Mouse (Mus musculus): Measurements from ENCODE around the gene Tox2. TPM values are rescaled to one million over a fixed set of nuclear protein-coding genes. Genes with fewer than 3 reads are reported as not detected.
A peak's percentile ranks its signal among the peaks of the same experiment; 100 is the strongest.

Gene Tox2
- polyA plus RNA-seq, 1 experiment: 0.67 TPM

GRCm38 (mm10) chr2:163347517-163348184, 144.7 kb downstream of the Tox2 start:
- 82% methylated on average over 8 of the region's 8 CpGs for WGBS
- no peak for TF ChIP-seq CTCF (IDR thresholded peaks at IDR 0.05; ENCODE audit: control insufficient read depth, insufficient read depth, low read length)
- no peak for TF ChIP-seq POLR2A (IDR thresholded peaks at IDR 0.05; ENCODE audit: borderline replicate concordance, control insufficient read depth, low read depth, low read length)
- Histone ChIP-seq H3K4me3 (replicated peaks; ENCODE audit: control insufficient read depth, low read depth, low read length) (no peak overlapping the region), H3K27ac (ENCODE audit: control insufficient read depth, insufficient read depth, low read depth, low read length, poor library complexity) (no peak overlapping the region), H3K4me1 (ENCODE audit: control insufficient read depth, insufficient read depth, low read length) (no peaks in the 10 kb centered on the region)

- H3K27ac ChIP-seq (ENCODE audit: control insufficient read depth, insufficient read depth, low read depth, low read length, poor library complexity): no peak overlapping the region
- 72% methylated on average over 7 of the region's 7 CpGs for WGBS
- TF ChIP-seq POLR2A (IDR thresholded peaks at IDR 0.05; ENCODE audit: borderline replicate concordance, control insufficient read depth, low read depth, low read length) (no peak), CTCF (IDR thresholded peaks at IDR 0.05; ENCODE audit: control insufficient read depth, insufficient read depth, low read length) (no peak)
- no peaks in the 10 kb centered on the region for H3K4me1 ChIP-seq (ENCODE audit: control insufficient read depth, insufficient read depth, low read length)
- no peak overlapping the region for H3K4me3 ChIP-seq (replicated peaks; ENCODE audit: control insufficient read depth, low read depth, low read length)
These were observed 145.8 kb downstream of the Tox2 start for GRCm38 (mm10) chr2:163348677-163349076.

GRCm38 (mm10) chr2:163349411-163349810, 146.5 kb downstream of the Tox2 start:
- 68% methylated on average over 9 of the region's 9 CpGs for WGBS
- TF ChIP-seq POLR2A (IDR thresholded peaks at IDR 0.05; ENCODE audit: borderline replicate concordance, control insufficient read depth, low read depth, low read length): no peak
- TF ChIP-seq CTCF (IDR thresholded peaks at IDR 0.05; ENCODE audit: control insufficient read depth, insufficient read depth, low read length): no peak
- Histone ChIP-seq H3K4me3 (replicated peaks; ENCODE audit: control insufficient read depth, low read depth, low read length) (no peak overlapping the region), H3K4me1 (ENCODE audit: control insufficient read depth, insufficient read depth, low read length) (no peaks in the 10 kb centered on the region), H3K27ac (ENCODE audit: control insufficient read depth, insufficient read depth, low read depth, low read length, poor library complexity) (no peak overlapping the region)

GRCm38 (mm10) chr2:163350443-163350842, 147.5 kb downstream of the Tox2 start:
- H3K27ac ChIP-seq (ENCODE audit: control insufficient read depth, insufficient read depth, low read depth, low read length, poor library complexity): no peak overlapping the region
- TF ChIP-seq POLR2A (IDR thresholded peaks at IDR 0.05; ENCODE audit: borderline replicate concordance, control insufficient read depth, low read depth, low read length) (no peak), CTCF (IDR thresholded peaks at IDR 0.05; ENCODE audit: control insufficient read depth, insufficient read depth, low read length) (no peak)
- no peak overlapping the region for H3K4me3 ChIP-seq (replicated peaks; ENCODE audit: control insufficient read depth, low read depth, low read length)
- H3K4me1 ChIP-seq (ENCODE audit: control insufficient read depth, insufficient read depth, low read length): no peaks in the 10 kb centered on the region
- 42% methylated on average over 5 of the region's 5 CpGs for WGBS

- Histone ChIP-seq H3K4me3 (replicated peaks; ENCODE audit: control insufficient read depth, low read depth, low read length) (no peak overlapping the region), H3K27ac (ENCODE audit: control insufficient read depth, insufficient read depth, low read depth, low read length, poor library complexity) (no peak overlapping the region), H3K4me1 (ENCODE audit: control insufficient read depth, insufficient read depth, low read length) (no peaks in the 10 kb centered on the region)
- TF ChIP-seq POLR2A (IDR thresholded peaks at IDR 0.05; ENCODE audit: borderline replicate concordance, control insufficient read depth, low read depth, low read length) (no peak), CTCF (IDR thresholded peaks at IDR 0.05; ENCODE audit: control insufficient read depth, insufficient read depth, low read length) (no peak)
- 74% methylated on average over 7 of the region's 7 CpGs for WGBS
These were observed 150.8 kb downstream of the Tox2 start for GRCm38 (mm10) chr2:163353731-163354130.

GRCm38 (mm10) chr2:163355666-163356065, 152.7 kb downstream of the Tox2 start:
- TF ChIP-seq POLR2A (IDR thresholded peaks at IDR 0.05; ENCODE audit: borderline replicate concordance, control insufficient read depth, low read depth, low read length): no peak
- TF ChIP-seq CTCF (IDR thresholded peaks at IDR 0.05; ENCODE audit: control insufficient read depth, insufficient read depth, low read length): no peak
- Histone ChIP-seq H3K4me1 (ENCODE audit: control insufficient read depth, insufficient read depth, low read length) (no peaks in the 10 kb centered on the region), H3K27ac (ENCODE audit: control insufficient read depth, insufficient read depth, low read depth, low read length, poor library complexity) (no peak overlapping the region), H3K4me3 (replicated peaks; ENCODE audit: control insufficient read depth, low read depth, low read length) (no peak overlapping the region)
- WGBS: 35% methylated on average over 8 of the region's 8 CpGs

- WGBS: 71% methylated on average over 12 of the region's 12 CpGs
- TF ChIP-seq CTCF (IDR thresholded peaks at IDR 0.05; ENCODE audit: control insufficient read depth, insufficient read depth, low read length) (no peak), POLR2A (IDR thresholded peaks at IDR 0.05; ENCODE audit: borderline replicate concordance, control insufficient read depth, low read depth, low read length) (no peak)
These were observed 153.4 kb downstream of the Tox2 start for GRCm38 (mm10) chr2:163356113-163356840.

GRCm38 (mm10) chr2:163358662-163359061, 155.7 kb downstream of the Tox2 start:
- H3K4me3 ChIP-seq (replicated peaks; ENCODE audit: control insufficient read depth, low read depth, low read length): no peak overlapping the region
- WGBS: 51% methylated on average over 5 of the region's 5 CpGs
- TF ChIP-seq CTCF (IDR thresholded peaks at IDR 0.05; ENCODE audit: control insufficient read depth, insufficient read depth, low read length): no peak
- TF ChIP-seq POLR2A (IDR thresholded peaks at IDR 0.05; ENCODE audit: borderline replicate concordance, control insufficient read depth, low read depth, low read length): no peak
- H3K27ac ChIP-seq (ENCODE audit: control insufficient read depth, insufficient read depth, low read depth, low read length, poor library complexity): no peak overlapping the region
- no peaks in the 10 kb centered on the region for H3K4me1 ChIP-seq (ENCODE audit: control insufficient read depth, insufficient read depth, low read length)

More at GRCm38 (mm10) chr2:163356113-163356840, 153.4 kb downstream of the Tox2 start:
- no peaks in the 10 kb centered on the region for H3K4me1 ChIP-seq (ENCODE audit: control insufficient read depth, insufficient read depth, low read length)
- peak overlapping the region; percentile 5 for H3K4me3 ChIP-seq (replicated peaks; ENCODE audit: control insufficient read depth, low read depth, low read length)
- H3K27ac ChIP-seq (ENCODE audit: control insufficient read depth, insufficient read depth, low read depth, low read length, poor library complexity): peak overlapping the region; percentile 36; the same call in 1 of the 2 replicates
